Mouse (Mus musculus) retina, postnatal 7 days (tissue): Measurements from ENCODE around the gene Sgpp2.
A peak's percentile ranks its signal among the peaks of the same experiment; 100 is the strongest.

Experiments used
- DNase-seq: peaks from one replicate; pipeline ENCODE4 v3.0.0-alpha.2; 2012; ENCODE audit warnings: low read depth, low spot score

Gene Sgpp2

DNA sequence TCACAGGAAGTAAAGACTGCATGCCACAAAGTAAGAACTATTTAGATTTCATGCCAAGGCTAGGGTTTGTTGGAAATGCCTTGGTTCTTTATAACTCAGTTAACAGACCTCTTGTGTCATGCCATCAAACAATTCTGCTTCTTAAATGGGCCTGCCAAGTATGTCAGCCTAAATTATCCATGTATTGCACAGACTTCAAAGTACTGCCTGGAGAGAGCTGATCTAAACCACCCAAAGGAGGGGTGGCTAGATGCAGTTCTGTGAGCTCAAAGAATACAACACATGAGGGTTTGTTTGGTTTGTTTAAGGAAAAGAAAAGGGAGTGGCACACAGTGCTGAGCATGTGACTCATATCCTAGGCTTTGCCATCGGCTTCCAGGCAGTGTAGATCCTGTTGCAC is 137.9 kb downstream of the Sgpp2 start:
- no peak for DNase-seq

- DNase-seq: no peak
These were observed 141.1 kb downstream of the Sgpp2 start for GRCm38 (mm10) chr1:78451070-78451854.

- DNase-seq: no peak
These were observed 142.4 kb downstream of the Sgpp2 start for GRCm38 (mm10) chr1:78452544-78452943.

- DNase-seq: no peak
These were observed 143.7 kb downstream of the Sgpp2 start for GRCm38 (mm10) chr1:78453886-78454285.

DNA sequence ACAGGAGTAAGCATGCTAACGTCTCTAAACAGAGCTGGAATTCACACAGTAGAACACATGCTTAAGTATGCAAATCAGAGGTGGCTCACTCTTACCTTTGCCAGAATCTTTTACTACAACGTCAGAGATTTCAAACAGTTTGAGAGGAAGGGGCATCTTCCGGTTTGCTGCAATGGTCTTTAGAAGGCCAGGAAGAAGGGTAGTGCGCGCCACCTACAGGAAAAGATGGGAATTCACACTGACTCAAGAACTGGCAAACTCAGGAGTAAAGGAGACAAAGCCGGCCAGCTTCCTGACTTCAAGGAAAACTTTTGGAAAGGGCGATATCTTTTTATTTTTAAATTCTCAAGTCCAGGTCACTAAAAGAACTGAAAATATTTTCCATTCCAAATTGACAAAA is 144.5 kb downstream of the Sgpp2 start:
- peak; percentile 17 for DNase-seq
